Mouse (Mus musculus): ENCODE results near the gene Plcl1.

DNA sequence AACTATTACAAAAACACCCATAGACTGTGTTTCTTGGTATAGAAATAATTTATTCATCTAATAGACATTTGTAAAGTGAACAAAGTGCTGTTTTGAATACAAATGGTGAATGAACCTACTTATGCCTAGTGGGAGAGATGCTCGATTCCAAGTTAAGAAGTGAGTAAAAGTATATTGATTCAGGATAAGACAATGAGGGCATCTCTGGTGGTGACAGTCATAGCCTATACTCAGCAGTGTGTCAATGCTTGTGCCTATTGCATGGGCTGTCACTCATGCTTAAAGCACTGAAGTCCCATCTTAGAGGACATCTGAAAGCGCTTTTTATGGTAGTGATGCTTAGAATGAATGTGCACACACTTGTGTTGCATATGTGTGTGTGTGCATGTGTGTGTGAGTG, 226.3 kb downstream of the Plcl1 start:
- TF ChIP-seq GATA1 (IDR thresholded peaks at IDR 0.05; ENCODE audit: low read length) (no peak), TAL1 (IDR thresholded peaks at IDR 0.05; ENCODE audit: low read length) (no peak)

Data from erythroblast, embryonic 14.5 days (primary cell).